Mouse (Mus musculus): Measurements from ENCODE around the gene Sergef. TPM values are rescaled to one million over a fixed set of nuclear protein-coding genes. Genes with fewer than 3 reads are reported as not detected.

The Sergef gene
- total and polyA plus RNA-seq, 3 experiments: 2.9 to 5.1 (median 3.6) TPM

DNA sequence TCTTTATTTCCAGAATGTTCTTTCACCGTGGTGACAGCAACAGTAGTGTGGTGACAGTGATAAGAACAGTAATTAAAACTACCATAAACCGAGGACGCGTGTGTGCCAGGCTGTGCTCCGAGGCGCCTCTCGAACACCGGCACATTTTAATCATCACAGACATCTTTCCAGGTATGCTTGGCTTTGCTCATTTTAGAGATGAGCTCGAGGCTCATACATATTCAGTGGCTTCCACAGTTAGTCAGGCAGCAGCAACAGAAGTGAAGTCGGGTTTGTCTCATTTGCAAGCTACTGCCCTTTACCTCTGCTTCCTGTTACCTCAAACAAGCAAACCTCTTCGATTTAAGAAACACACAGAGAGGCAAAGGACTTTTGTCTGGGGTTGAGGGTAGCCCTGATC lies 120.5 kb downstream of the Sergef start:
- no peaks in the 10 kb centered on the region for H3K36me3 ChIP-seq (ENCODE audit: control insufficient read depth, insufficient read depth, low read length)
- intact Hi-C loops (cut with DNase I): no loop called here
- WGBS: 74% methylated on average over 11 of the region's 11 CpGs
- no peaks in the 10 kb centered on the region for H3K79me2 ChIP-seq (replicated peaks; ENCODE audit: control insufficient read depth, insufficient read depth, low read length)
- no peaks in the 10 kb centered on the region for H3K27me3 ChIP-seq (ENCODE audit: control insufficient read depth, insufficient read depth, low read length)
- H3K4me3 ChIP-seq: no peak overlapping the region
- H3K9ac ChIP-seq (ENCODE audit: low read depth, low read length): no peak overlapping the region
- H3K4me1 ChIP-seq (ENCODE audit: control insufficient read depth, insufficient read depth, low read length): no peaks in the 10 kb centered on the region
- no peak for DNase-seq
- TF ChIP-seq CTCF (IDR thresholded peaks at IDR 0.05): no peak
- TF ChIP-seq POLR2A (IDR thresholded peaks at IDR 0.05; ENCODE audit: insufficient read depth, low read depth, low read length): no peak
- no peak for TF ChIP-seq EP300 (IDR thresholded peaks at IDR 0.05; ENCODE audit: insufficient read depth, low read depth, low read length)
- H3K27ac ChIP-seq: no peak overlapping the region

DNA sequence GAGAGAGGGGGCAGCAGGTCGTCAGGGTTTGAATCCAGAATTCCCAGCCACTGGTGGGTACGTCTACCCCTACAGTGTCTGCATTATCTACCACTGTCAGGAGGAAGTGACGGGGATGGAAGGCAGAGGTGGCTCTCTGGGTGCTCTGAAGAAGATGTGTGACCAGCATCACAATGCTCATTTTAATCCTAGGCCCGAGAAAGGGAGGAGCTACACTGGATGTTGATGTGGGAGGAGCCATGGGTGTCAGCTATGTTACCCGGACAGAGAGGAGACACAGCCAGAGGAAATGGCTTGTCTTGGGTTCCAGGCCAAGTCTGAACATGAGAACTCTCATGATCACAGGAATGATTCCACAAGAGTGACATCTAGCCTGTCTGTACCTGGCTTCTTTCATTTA lies 122.4 kb downstream of the Sergef start:
- H3K4me3 ChIP-seq: no peak overlapping the region
- no peak for DNase-seq
- H3K36me3 ChIP-seq (ENCODE audit: control insufficient read depth, insufficient read depth, low read length): no peaks in the 10 kb centered on the region
- no peak for TF ChIP-seq POLR2A (IDR thresholded peaks at IDR 0.05; ENCODE audit: insufficient read depth, low read depth, low read length)
- TF ChIP-seq CTCF (IDR thresholded peaks at IDR 0.05): no peak
- TF ChIP-seq EP300 (IDR thresholded peaks at IDR 0.05; ENCODE audit: insufficient read depth, low read depth, low read length): no peak
- intact Hi-C loops (cut with DNase I): no loop called here
- no peak overlapping the region for H3K27ac ChIP-seq
- no peak overlapping the region for H3K9ac ChIP-seq (ENCODE audit: low read depth, low read length)
- H3K4me1 ChIP-seq (ENCODE audit: control insufficient read depth, insufficient read depth, low read length): no peaks in the 10 kb centered on the region
- no peaks in the 10 kb centered on the region for H3K27me3 ChIP-seq (ENCODE audit: control insufficient read depth, insufficient read depth, low read length)
- WGBS: 57% methylated on average over 5 of the region's 5 CpGs
- H3K79me2 ChIP-seq (replicated peaks; ENCODE audit: control insufficient read depth, insufficient read depth, low read length): no peaks in the 10 kb centered on the region

DNA sequence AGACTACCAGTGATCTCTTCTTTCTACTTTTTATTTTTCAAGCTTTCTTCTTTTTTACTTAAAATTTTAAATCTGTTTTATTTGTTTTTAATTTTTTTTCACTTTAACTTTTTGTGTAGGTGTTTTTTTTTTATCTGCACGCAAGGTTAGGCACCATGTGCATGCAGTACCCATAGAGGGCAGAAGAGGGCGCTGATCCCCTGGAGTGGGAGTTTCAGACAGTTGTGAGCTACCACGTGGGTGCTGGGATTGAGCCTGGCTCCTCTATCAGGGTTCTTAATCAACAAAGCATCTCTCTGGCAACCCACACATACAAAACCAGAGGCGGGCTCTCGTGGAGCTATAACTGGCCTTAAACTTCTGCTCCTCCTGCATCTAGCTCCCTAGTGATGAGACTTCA lies 123.6 kb downstream of the Sergef start:
- DNase-seq: no peak
- intact Hi-C loops (cut with DNase I): no loop called here
- Histone ChIP-seq H3K27ac (no peak overlapping the region), H3K9ac (ENCODE audit: low read depth, low read length) (no peak overlapping the region), H3K36me3 (ENCODE audit: control insufficient read depth, insufficient read depth, low read length) (no peaks in the 10 kb centered on the region), H3K27me3 (ENCODE audit: control insufficient read depth, insufficient read depth, low read length) (no peaks in the 10 kb centered on the region), H3K79me2 (replicated peaks; ENCODE audit: control insufficient read depth, insufficient read depth, low read length) (no peaks in the 10 kb centered on the region), H3K4me1 (ENCODE audit: control insufficient read depth, insufficient read depth, low read length) (no peaks in the 10 kb centered on the region), H3K4me3 (no peak overlapping the region)
- 78% methylated on average over 5 of the region's 5 CpGs for WGBS
- TF ChIP-seq EP300 (IDR thresholded peaks at IDR 0.05; ENCODE audit: insufficient read depth, low read depth, low read length) (no peak), CTCF (IDR thresholded peaks at IDR 0.05) (peak; percentile 30)

DNA sequence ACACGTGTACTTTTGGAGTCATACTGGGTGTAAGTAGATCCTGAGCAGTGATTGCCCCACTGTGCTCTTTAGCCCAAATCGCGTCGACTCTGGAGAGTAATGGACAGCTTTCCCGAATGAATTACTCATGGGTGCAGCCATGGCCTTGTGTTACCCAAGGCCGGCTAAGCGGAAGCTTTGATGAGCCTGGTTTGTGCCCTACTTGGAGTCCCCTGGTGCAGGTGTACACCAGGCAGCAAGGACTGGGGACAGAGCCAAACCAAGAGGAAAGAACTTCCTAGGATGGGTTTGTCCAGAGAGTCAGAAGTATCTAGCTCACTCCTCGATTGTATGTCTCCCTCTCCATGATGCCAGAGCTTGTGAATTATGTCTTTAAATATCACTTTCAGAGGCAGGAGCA lies 124.6 kb downstream of the Sergef start:
- Histone ChIP-seq H3K4me3 (no peak overlapping the region), H3K4me1 (ENCODE audit: control insufficient read depth, insufficient read depth, low read length) (no peaks in the 10 kb centered on the region), H3K79me2 (replicated peaks; ENCODE audit: control insufficient read depth, insufficient read depth, low read length) (no peaks in the 10 kb centered on the region), H3K9ac (ENCODE audit: low read depth, low read length) (no peak overlapping the region), H3K36me3 (ENCODE audit: control insufficient read depth, insufficient read depth, low read length) (no peaks in the 10 kb centered on the region), H3K27me3 (ENCODE audit: control insufficient read depth, insufficient read depth, low read length) (no peaks in the 10 kb centered on the region), H3K27ac (no peak overlapping the region)
- intact Hi-C loops (cut with DNase I): no loop called here
- WGBS: 91% methylated on average over 8 of the region's 8 CpGs
- TF ChIP-seq CTCF (IDR thresholded peaks at IDR 0.05) (no peak), EP300 (IDR thresholded peaks at IDR 0.05; ENCODE audit: insufficient read depth, low read depth, low read length) (no peak), POLR2A (IDR thresholded peaks at IDR 0.05; ENCODE audit: insufficient read depth, low read depth, low read length) (no peak)
- DNase-seq: no peak

DNA sequence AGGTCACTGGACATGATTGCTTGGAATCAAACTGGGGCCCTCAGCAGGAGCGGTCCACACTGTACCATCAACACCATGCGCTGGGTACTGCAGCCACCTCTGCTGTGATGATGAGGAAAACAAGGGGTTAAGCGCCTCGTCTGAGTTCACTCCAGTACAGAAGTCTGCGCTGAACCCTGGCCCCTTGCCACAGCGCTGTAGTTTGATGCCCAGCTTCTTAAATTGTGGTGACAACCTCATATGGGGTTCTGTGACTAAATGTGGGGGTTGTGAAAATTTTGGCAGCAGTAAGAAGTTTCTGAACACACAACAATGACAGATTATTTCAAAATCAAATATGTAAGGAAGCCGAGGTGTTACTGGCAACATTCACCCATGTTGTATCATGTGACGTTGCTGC lies 126.0 kb downstream of the Sergef start:
- Histone ChIP-seq H3K27ac (no peak overlapping the region), H3K36me3 (ENCODE audit: control insufficient read depth, insufficient read depth, low read length) (no peaks in the 10 kb centered on the region), H3K4me3 (no peak overlapping the region), H3K4me1 (ENCODE audit: control insufficient read depth, insufficient read depth, low read length) (no peaks in the 10 kb centered on the region), H3K9ac (ENCODE audit: low read depth, low read length) (no peak overlapping the region), H3K27me3 (ENCODE audit: control insufficient read depth, insufficient read depth, low read length) (no peaks in the 10 kb centered on the region), H3K79me2 (replicated peaks; ENCODE audit: control insufficient read depth, insufficient read depth, low read length) (no peaks in the 10 kb centered on the region)
- TF ChIP-seq POLR2A (IDR thresholded peaks at IDR 0.05; ENCODE audit: insufficient read depth, low read depth, low read length): no peak
- no peak for TF ChIP-seq EP300 (IDR thresholded peaks at IDR 0.05; ENCODE audit: insufficient read depth, low read depth, low read length)
- TF ChIP-seq CTCF (IDR thresholded peaks at IDR 0.05): no peak
- whole genome bisulfite sequencing: 74% methylated on average over 8 of the region's 8 CpGs
- DNase-seq: no peak
- intact Hi-C loops (cut with DNase I): no loop called here

DNA sequence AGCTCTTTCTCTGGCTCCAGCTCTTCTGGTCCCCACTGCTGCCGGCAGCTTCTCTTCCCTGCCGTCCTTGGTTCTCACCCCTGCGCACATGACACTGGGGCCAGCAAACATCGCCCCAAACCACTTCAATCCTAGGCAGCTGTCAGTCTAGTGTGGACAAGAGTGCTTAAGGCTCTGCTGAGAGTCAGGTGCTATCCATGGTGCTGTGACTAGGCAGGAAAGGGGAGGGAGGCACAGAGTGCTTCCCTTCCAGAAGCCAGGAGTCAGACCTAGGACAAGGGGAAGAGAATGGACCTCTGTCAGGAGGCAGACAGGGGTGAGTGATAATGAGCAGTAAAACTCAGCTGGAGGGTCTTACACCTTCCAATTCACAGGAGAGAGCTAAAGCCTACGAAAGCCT lies 126.8 kb downstream of the Sergef start:
- H3K79me2 ChIP-seq (replicated peaks; ENCODE audit: control insufficient read depth, insufficient read depth, low read length): no peaks in the 10 kb centered on the region
- no peaks in the 10 kb centered on the region for H3K27me3 ChIP-seq (ENCODE audit: control insufficient read depth, insufficient read depth, low read length)
- no peak overlapping the region for H3K27ac ChIP-seq
- no peak overlapping the region for H3K4me3 ChIP-seq
- no peaks in the 10 kb centered on the region for H3K36me3 ChIP-seq (ENCODE audit: control insufficient read depth, insufficient read depth, low read length)
- no peak for DNase-seq
- no peaks in the 10 kb centered on the region for H3K4me1 ChIP-seq (ENCODE audit: control insufficient read depth, insufficient read depth, low read length)
- TF ChIP-seq POLR2A (IDR thresholded peaks at IDR 0.05; ENCODE audit: insufficient read depth, low read depth, low read length) (no peak), EP300 (IDR thresholded peaks at IDR 0.05; ENCODE audit: insufficient read depth, low read depth, low read length) (no peak), CTCF (IDR thresholded peaks at IDR 0.05) (no peak)
- intact Hi-C loops (cut with DNase I): no loop called here
- WGBS: 58% methylated on average over 5 of the region's 5 CpGs
- H3K9ac ChIP-seq (ENCODE audit: low read depth, low read length): no peak overlapping the region
